Mouse (Mus musculus): ENCODE data around the gene Carmil1. TPM values are rescaled to one million over a fixed set of nuclear protein-coding genes. Genes with fewer than 3 reads are reported as not detected.

Gene Carmil1
- polyA plus RNA-seq, 1 experiment from 2014 or later, result 25.6 TPM

GRCm38 (mm10) chr13:24253551-24253950 lies 27.0 kb downstream of the Carmil1 start:
- Histone ChIP-seq H3K27ac (replicated peaks) (no peak overlapping the region), H3K4me3 (no peak overlapping the region), H3K27me3 (no peaks in the 10 kb centered on the region), H3K36me3 (no peaks in the 10 kb centered on the region), H3K4me2 (replicated peaks) (no peak overlapping the region), H3K9me3 (no peaks in the 10 kb centered on the region), H3K4me1 (no peaks in the 10 kb centered on the region), H3K9ac (replicated peaks) (no peak overlapping the region)
- 93% methylated on average over 3 of the region's 3 CpGs for WGBS
- no peak for ATAC-seq (ENCODE audit: low FRiP score, low read depth)

- no peaks in the 10 kb centered on the region for H3K27me3 ChIP-seq
- no peak overlapping the region for H3K9ac ChIP-seq (replicated peaks)
- H3K9me3 ChIP-seq, result no peaks in the 10 kb centered on the region
- H3K4me1 ChIP-seq, result no peaks in the 10 kb centered on the region
- 90% methylated on average over 7 of the region's 7 CpGs for WGBS
- H3K27ac ChIP-seq (replicated peaks), result no peak overlapping the region
- no peak overlapping the region for H3K4me3 ChIP-seq
- no peak overlapping the region for H3K4me2 ChIP-seq (replicated peaks)
- ATAC-seq (ENCODE audit: low FRiP score, low read depth), result no peak
- no peaks in the 10 kb centered on the region for H3K36me3 ChIP-seq
Measured at GRCm38 (mm10) chr13:24251236-24251635, 29.4 kb downstream of the Carmil1 start.

GRCm38 (mm10) chr13:24247928-24248327 lies 32.7 kb downstream of the Carmil1 start:
- no peak overlapping the region for H3K9ac ChIP-seq (replicated peaks)
- H3K9me3 ChIP-seq, result no peaks in the 10 kb centered on the region
- H3K27me3 ChIP-seq, result no peaks in the 10 kb centered on the region
- H3K4me3 ChIP-seq, result no peak overlapping the region
- H3K4me2 ChIP-seq (replicated peaks), result no peak overlapping the region
- no peak for ATAC-seq (ENCODE audit: low FRiP score, low read depth)
- no peaks in the 10 kb centered on the region for H3K4me1 ChIP-seq
- H3K27ac ChIP-seq (replicated peaks), result no peak overlapping the region
- 81% methylated on average over 5 of the region's 5 CpGs for WGBS
- H3K36me3 ChIP-seq, result no peaks in the 10 kb centered on the region

- Histone ChIP-seq H3K4me2 (replicated peaks) (no peak overlapping the region), H3K27ac (replicated peaks) (no peak overlapping the region), H3K4me1 (peaks cover 3% of the 10 kb centered on the region; the same call in 1 of the 2 replicates), H3K9me3 (no peaks in the 10 kb centered on the region), H3K36me3 (no peaks in the 10 kb centered on the region), H3K9ac (replicated peaks) (no peak overlapping the region), H3K27me3 (no peaks in the 10 kb centered on the region), H3K4me3 (no peak overlapping the region)
- WGBS, result 80% methylated on average over 3 of the region's 3 CpGs
- no peak for ATAC-seq (ENCODE audit: low FRiP score, low read depth)
Measured at GRCm38 (mm10) chr13:24247441-24247840, 33.2 kb downstream of the Carmil1 start.

GRCm38 (mm10) chr13:24246266-24246665 lies 34.3 kb downstream of the Carmil1 start:
- Histone ChIP-seq H3K4me1 (peaks cover 11% of the 10 kb centered on the region; the same call in 1 of the 2 replicates), H3K4me3 (no peak overlapping the region), H3K9ac (replicated peaks) (no peak overlapping the region), H3K9me3 (no peaks in the 10 kb centered on the region), H3K27me3 (no peaks in the 10 kb centered on the region), H3K36me3 (no peaks in the 10 kb centered on the region), H3K4me2 (replicated peaks) (no peak overlapping the region), H3K27ac (replicated peaks) (no peak overlapping the region)
- WGBS, result 90% methylated on average over 6 of the region's 6 CpGs
- ATAC-seq (ENCODE audit: low FRiP score, low read depth), result no peak

GRCm38 (mm10) chr13:24244613-24245012 lies 36.0 kb downstream of the Carmil1 start:
- no peak overlapping the region for H3K4me2 ChIP-seq (replicated peaks)
- no peak for ATAC-seq (ENCODE audit: low FRiP score, low read depth)

GRCm38 (mm10) chr13:24243964-24244363 lies 36.6 kb downstream of the Carmil1 start:
- Histone ChIP-seq H3K27ac (replicated peaks) (no peak overlapping the region), H3K4me1 (peaks cover 11% of the 10 kb centered on the region; the same call in 1 of the 2 replicates), H3K4me3 (no peak overlapping the region), H3K4me2 (replicated peaks) (no peak overlapping the region), H3K9ac (replicated peaks) (no peak overlapping the region), H3K9me3 (no peaks in the 10 kb centered on the region), H3K36me3 (no peaks in the 10 kb centered on the region), H3K27me3 (no peaks in the 10 kb centered on the region)
- no peak for ATAC-seq (ENCODE audit: low FRiP score, low read depth)
- WGBS, result 80% methylated on average over 3 of the region's 4 CpGs

More at GRCm38 (mm10) chr13:24244613-24245012, 36.0 kb downstream of the Carmil1 start:
- no peaks in the 10 kb centered on the region for H3K27me3 ChIP-seq
- H3K9ac ChIP-seq (replicated peaks), result no peak overlapping the region
- H3K9me3 ChIP-seq, result no peaks in the 10 kb centered on the region
- no peak overlapping the region for H3K4me3 ChIP-seq
- 78% methylated on average over 11 of the region's 11 CpGs for WGBS
- no peaks in the 10 kb centered on the region for H3K36me3 ChIP-seq
- H3K27ac ChIP-seq (replicated peaks), result no peak overlapping the region
- H3K4me1 ChIP-seq, result peaks cover 11% of the 10 kb centered on the region; the same call in 1 of the 2 replicates

- H3K4me2 ChIP-seq (replicated peaks), result no peak overlapping the region
- no peak overlapping the region for H3K9ac ChIP-seq (replicated peaks)
- H3K27ac ChIP-seq (replicated peaks), result no peak overlapping the region
- H3K27me3 ChIP-seq, result no peaks in the 10 kb centered on the region
- H3K4me1 ChIP-seq, result peaks cover 11% of the 10 kb centered on the region; the same call in 1 of the 2 replicates
- H3K9me3 ChIP-seq, result no peaks in the 10 kb centered on the region
- no peak overlapping the region for H3K4me3 ChIP-seq
- no peak for ATAC-seq (ENCODE audit: low FRiP score, low read depth)
- no peaks in the 10 kb centered on the region for H3K36me3 ChIP-seq
- WGBS, result 38% methylated on average over 5 of the region's 5 CpGs
Measured at GRCm38 (mm10) chr13:24242429-24243106, 38.0 kb downstream of the Carmil1 start.

GRCm38 (mm10) chr13:24241201-24241600 lies 39.4 kb downstream of the Carmil1 start:
- no peaks in the 10 kb centered on the region for H3K36me3 ChIP-seq
- no peak overlapping the region for H3K4me3 ChIP-seq
- no peak overlapping the region for H3K4me2 ChIP-seq (replicated peaks)
- peaks cover 11% of the 10 kb centered on the region; the same call in 1 of the 2 replicates for H3K4me1 ChIP-seq
- no peaks in the 10 kb centered on the region for H3K27me3 ChIP-seq
- no peak for ATAC-seq (ENCODE audit: low FRiP score, low read depth)
- H3K9me3 ChIP-seq, result no peaks in the 10 kb centered on the region
- H3K27ac ChIP-seq (replicated peaks), result no peak overlapping the region
- WGBS, result 90% methylated on average over 5 of the region's 5 CpGs
- H3K9ac ChIP-seq (replicated peaks), result no peak overlapping the region

GRCm38 (mm10) chr13:24240430-24240829 lies 40.2 kb downstream of the Carmil1 start:
- no peak overlapping the region for H3K27ac ChIP-seq (replicated peaks)
- H3K27me3 ChIP-seq, result no peaks in the 10 kb centered on the region
- H3K4me3 ChIP-seq, result no peak overlapping the region
- no peaks in the 10 kb centered on the region for H3K36me3 ChIP-seq
- no peak overlapping the region for H3K4me2 ChIP-seq (replicated peaks)
- 86% methylated on average over 4 of the region's 4 CpGs for WGBS
- H3K9me3 ChIP-seq, result no peaks in the 10 kb centered on the region
- H3K9ac ChIP-seq (replicated peaks), result no peak overlapping the region
- no peak for ATAC-seq (ENCODE audit: low FRiP score, low read depth)
- peaks cover 11% of the 10 kb centered on the region; the same call in 1 of the 2 replicates for H3K4me1 ChIP-seq

GRCm38 (mm10) chr13:24238456-24239120 lies 42.0 kb downstream of the Carmil1 start:
- ATAC-seq (ENCODE audit: low FRiP score, low read depth), result no peak

GRCm38 (mm10) chr13:24236736-24237135 lies 43.9 kb downstream of the Carmil1 start:
- Histone ChIP-seq H3K36me3 (no peaks in the 10 kb centered on the region), H3K27me3 (no peaks in the 10 kb centered on the region), H3K4me1 (peaks cover 3% of the 10 kb centered on the region; the same call in 1 of the 2 replicates), H3K9ac (replicated peaks) (no peak overlapping the region), H3K4me3 (no peak overlapping the region), H3K27ac (replicated peaks) (no peak overlapping the region), H3K4me2 (replicated peaks) (no peak overlapping the region), H3K9me3 (no peaks in the 10 kb centered on the region)
- 85% methylated on average over 4 of the region's 4 CpGs for WGBS
- ATAC-seq (ENCODE audit: low FRiP score, low read depth), result no peak

More at GRCm38 (mm10) chr13:24238456-24239120, 42.0 kb downstream of the Carmil1 start:
- H3K9ac ChIP-seq (replicated peaks), result no peak overlapping the region
- H3K27ac ChIP-seq (replicated peaks), result no peak overlapping the region
- WGBS, result 84% methylated on average over 3 of the region's 3 CpGs
- H3K27me3 ChIP-seq, result no peaks in the 10 kb centered on the region
- H3K36me3 ChIP-seq, result no peaks in the 10 kb centered on the region
- H3K4me1 ChIP-seq, result peaks cover 11% of the 10 kb centered on the region; the same call in 1 of the 2 replicates
- no peak overlapping the region for H3K4me3 ChIP-seq
- no peak overlapping the region for H3K4me2 ChIP-seq (replicated peaks)
- H3K9me3 ChIP-seq, result no peaks in the 10 kb centered on the region

Data from midbrain, embryonic 12.5 days (tissue).